Mouse (Mus musculus) olfactory bulb, adult 2 months (tissue): ENCODE measurements around the gene Sptssb.

ENCODE experiments used
- CTCF ChIP-seq: fragments of 200-500 bp; IDR thresholded peaks from 2 replicates; pipeline ENCODE4 v1.5.1; 2012; ENCODE audit warnings: low read depth, mild to moderate bottlenecking, low read length, moderate library complexity; ENCODE audit not compliant: insufficient read depth
- POLR2A ChIP-seq: fragments of 200-500 bp; IDR thresholded peaks from 2 replicates; pipeline ENCODE4 v1.6.1; 2012; ENCODE audit warnings: mild to moderate bottlenecking, low read depth, low read length, moderate library complexity; ENCODE audit not compliant: insufficient read depth

DNA sequence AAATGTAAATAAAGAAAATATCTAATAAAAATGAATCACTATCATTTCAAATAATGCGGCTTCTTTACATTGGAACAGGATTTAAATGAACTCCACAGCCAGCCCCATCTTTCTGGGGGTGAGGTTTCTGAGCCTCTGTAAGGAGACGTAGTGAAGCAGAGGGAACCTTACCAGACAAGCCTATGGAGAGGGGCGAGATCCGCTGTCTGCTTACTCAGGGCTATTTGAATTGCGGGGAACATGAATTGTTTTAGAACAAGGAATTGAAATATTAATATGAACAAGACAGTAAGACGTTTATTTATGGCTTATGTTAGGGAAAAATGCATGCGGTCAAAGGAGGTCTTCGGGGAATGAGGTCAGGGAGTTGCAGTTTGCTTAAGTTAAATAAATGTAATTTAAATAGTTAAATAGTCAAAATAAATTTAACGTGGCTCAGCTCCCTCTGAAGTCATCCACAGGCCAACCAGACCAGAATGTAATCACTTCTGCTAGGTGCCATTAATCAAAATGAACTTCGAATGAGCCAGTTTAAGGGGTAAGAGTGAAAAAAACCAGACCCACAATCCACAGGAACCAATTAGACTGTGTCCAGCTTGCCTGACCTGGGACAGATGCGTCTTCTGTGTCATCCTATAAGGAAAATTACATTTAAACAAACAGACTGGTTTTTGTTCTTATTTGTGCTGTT lies 46.6 kb downstream of the Sptssb start:
- TF ChIP-seq POLR2A (no peak), CTCF (no peak)
